Mouse (Mus musculus) liver, embryonic 18 days (tissue): ENCODE measurements around the gene Fhit. TPM values are rescaled to one million over a fixed set of nuclear protein-coding genes. Genes with fewer than 3 reads are reported as not detected.

Experiments used
- polyA plus RNA-seq: library from polyadenylated mRNA; depleted of rRNA; stranded (reverse); fragments of >200 nt; gene quantifications from 2 replicates; pipeline ENCODE4 v1.2.3, GENCODE M21; 2012; rRNA removed

The Fhit gene
- polyA plus RNA-seq: 7.7 and 8.1 TPM in 2 replicates

GRCm38 (mm10) chr14:11161751-11162231 is at the start of gene Fhit:
Fhit (minus strand) TSS chr14:11162035.

Other genes with a start within 250 kb of the Fhit start
- gene Gm3839, start 194.7 kb upstream of the Fhit start, polyA plus RNA-seq: 0.50 and 1.1 TPM in 2 replicates